Mouse (Mus musculus) adrenal gland, postnatal 10 days (tissue): ENCODE results near the gene Edaradd. TPM values are rescaled to one million over a fixed set of nuclear protein-coding genes. Genes with fewer than 3 reads are reported as not detected.

Experiments
- DNase-seq: peaks from one replicate; pipeline ENCODE4 v3.0.0; 2021; ENCODE audit warnings: mixed read lengths
- long read RNA-seq, 2 experiments: library from polyadenylated mRNA; stranded (forward); transcript quantifications; one replicate each; pipeline ENCODE4 v2.0.0; 2021
- total RNA-seq, 2 experiments: library from RNA; stranded (reverse); gene quantifications; 2 replicates each; pipeline ENCODE4 v1.2.3; 2021

Gene Edaradd
- under 1 TPM; 0.21 to 0.36 TPM for total RNA-seq
- long read RNA-seq, experiment 1, result 0 reads
- long read RNA-seq, experiment 2, result 0 reads

DNA sequence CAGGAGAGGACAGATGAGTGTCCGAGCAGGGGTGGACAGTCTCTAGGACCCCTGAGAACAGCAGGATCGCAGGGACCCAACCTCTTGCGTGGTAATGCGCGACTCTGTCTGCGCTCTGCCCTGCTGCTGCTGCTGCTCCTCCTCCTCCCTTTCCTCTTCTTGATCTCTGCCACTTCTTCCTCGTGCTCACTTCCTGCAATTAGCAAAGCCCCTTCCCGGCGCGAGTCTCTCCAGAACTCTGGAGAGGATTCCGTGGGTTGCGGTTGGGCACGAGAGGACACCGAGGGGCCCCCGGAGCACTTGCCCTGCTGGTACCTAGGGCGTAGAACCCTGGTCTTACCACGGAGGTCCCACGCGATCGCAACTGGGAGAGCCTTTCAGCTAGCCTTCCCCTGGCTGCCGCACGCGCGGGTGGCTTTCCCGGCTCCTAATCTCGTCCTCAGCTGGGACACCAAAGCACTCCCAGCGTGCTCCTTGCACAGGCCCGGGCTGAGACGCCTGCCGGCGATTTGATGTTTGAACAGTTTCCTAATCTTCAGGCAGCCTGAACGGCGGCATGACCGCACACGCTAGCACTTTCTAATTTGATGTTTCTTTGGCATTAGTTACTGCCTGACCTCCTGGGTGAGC is at the start of gene Edaradd:
TSS of gene Edaradd (minus strand) at position 484 of the 630 bp plus-strand sequence.
- peak; percentile 73 for DNase-seq

GRCm38 (mm10) chr13:12569741-12570140 is 49.5 kb upstream of the Edaradd start:
- no peak for DNase-seq

DNA sequence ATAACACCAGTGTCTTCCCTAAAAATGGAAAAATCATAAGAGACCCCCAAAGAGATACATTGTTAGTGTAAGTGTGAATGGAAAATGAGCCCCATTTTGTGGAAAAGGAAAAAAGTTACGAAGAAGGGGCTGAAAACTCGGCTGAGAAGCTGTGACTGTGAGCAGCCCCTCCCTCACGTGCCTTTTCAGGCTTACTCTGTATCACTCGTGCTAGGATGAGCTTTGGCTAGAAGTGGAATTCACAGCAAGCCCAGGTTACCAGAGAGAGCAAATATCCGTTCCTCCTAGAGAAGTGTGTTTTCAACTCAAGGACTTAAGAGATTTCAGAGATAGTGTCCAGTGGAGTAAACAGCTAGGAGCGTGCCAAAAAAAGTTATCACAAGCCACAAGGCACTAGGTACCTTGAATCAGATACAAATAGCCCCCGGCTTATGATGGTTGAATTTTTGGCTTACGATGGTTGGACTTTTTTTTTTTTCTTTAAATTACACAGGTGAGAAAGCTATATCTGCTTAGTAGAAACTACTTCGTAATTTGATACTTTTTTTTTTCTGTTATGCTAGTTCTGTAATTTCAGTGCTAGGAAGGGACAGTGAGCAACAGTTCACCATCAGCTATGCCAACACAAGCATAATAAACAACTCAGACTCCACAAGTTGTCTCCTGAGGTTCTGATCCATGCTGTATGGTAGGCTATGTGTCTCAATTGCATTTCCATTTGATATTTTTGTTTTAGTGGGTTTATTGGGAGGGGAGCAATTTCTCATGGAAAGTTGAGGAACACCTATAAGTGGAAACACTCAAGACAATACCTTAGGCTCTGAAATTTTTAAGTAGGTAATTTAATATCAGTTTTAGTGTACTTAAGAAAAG is 48.6 kb upstream of the Edaradd start:
- DNase-seq, result no peak

GRCm38 (mm10) chr13:12567936-12568335 is 47.7 kb upstream of the Edaradd start:
- no peak for DNase-seq

GRCm38 (mm10) chr13:12565621-12566390 is 45.6 kb upstream of the Edaradd start, which contains the start of gene Ero1lb:
Gene Ero1lb (plus strand): TSS chr13:12565874.
- DNase-seq, result peak; percentile 99

GRCm38 (mm10) chr13:12562256-12562655 is 42.0 kb upstream of the Edaradd start:
- no peak for DNase-seq

- no peak for DNase-seq
Measured at GRCm38 (mm10) chr13:12561729-12562128, 41.5 kb upstream of the Edaradd start.

DNA sequence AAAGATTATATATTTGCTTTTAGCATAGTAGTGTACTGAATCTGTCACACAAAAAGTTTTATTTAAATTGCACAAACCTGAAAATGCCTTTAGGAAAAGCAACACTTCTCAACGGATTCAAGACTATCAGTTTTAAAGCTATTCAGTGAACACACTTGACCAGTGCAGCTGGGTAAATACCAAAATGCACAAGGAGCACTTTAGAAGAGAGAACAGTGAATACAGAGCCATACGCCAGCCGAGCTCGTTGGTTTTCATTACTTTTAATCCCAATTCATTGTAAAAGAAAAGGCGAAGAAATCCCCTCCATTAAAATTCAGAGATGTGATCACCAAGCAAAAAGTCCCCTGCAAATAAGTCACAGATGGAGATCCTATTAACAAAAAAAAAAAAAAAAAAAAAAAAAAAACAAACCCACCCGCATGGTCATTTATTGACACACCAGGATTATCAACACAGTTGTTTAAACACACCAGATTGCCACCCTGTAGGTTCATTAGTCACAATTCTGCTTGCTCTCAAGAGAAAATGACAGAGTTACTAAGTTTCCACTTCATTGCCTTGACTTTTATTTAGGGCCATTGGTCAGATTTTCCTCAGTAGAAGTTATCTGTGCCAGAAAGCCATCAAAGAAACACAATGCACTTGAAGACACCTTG is 39.4 kb upstream of the Edaradd start:
- DNase-seq, result no peak

GRCm38 (mm10) chr13:12559044-12559443 is 38.8 kb upstream of the Edaradd start:
- no peak for DNase-seq

- DNase-seq, result no peak
Measured at GRCm38 (mm10) chr13:12554211-12554610, 34.0 kb upstream of the Edaradd start.

- DNase-seq, result no peak
Measured at GRCm38 (mm10) chr13:12543880-12544568, 23.8 kb upstream of the Edaradd start.

GRCm38 (mm10) chr13:12543246-12543645 is 23.0 kb upstream of the Edaradd start:
- DNase-seq, result no peak

GRCm38 (mm10) chr13:12542006-12542981 is 22.1 kb upstream of the Edaradd start:
- peak; percentile 78 for DNase-seq

GRCm38 (mm10) chr13:12540119-12540518 is 19.9 kb upstream of the Edaradd start:
- DNase-seq, result no peak

DNA sequence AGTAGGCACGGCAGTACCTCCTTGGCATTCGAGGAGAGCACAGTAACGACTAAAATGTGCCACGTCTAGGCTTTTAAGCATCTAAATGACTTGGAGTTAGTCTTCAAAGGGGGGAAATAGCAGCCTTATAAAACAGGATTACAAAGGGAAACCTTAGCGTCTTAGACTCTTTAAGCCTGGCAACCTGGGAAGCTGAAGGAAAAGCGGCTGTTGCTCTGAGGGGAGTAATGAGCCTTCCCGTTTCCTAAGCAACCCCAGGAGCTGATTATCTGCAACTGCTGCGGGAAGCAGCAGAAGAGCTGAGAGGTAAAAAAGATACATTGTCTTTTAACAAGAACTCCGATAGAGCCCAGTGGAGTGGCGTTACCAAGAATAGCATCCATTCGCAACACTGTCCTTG is 19.5 kb upstream of the Edaradd start:
- DNase-seq, result no peak

- peak; percentile 72 for DNase-seq
Measured at GRCm38 (mm10) chr13:12537971-12538370, 17.7 kb upstream of the Edaradd start.

DNA sequence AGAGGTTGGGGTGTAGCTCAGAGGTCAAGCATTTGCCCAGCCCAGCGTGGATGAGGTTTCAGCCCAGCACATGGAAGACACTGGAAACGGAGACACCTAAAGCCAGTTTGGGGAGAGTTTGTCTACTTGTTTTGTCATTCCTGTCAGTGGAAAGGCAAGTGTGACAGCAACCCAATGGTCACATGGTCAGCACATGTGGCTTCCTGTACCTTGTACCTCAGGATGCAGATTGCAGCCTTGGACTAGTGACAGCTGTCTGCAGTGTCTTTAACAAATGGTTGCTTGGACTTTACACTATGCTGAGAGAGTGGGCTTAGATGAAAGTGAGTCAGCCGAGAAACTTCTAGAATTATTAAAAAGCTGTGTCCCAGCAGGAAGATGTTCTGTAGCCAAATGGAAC is 14.4 kb upstream of the Edaradd start:
- DNase-seq, result no peak

GRCm38 (mm10) chr13:12525678-12526077 is 5.4 kb upstream of the Edaradd start:
- DNase-seq, result no peak

- DNase-seq, result no peak
Measured at GRCm38 (mm10) chr13:12522346-12522745, 2.1 kb upstream of the Edaradd start.

GRCm38 (mm10) chr13:12519371-12519770 is 867 bp downstream of the Edaradd start:
- peak; percentile 9 for DNase-seq
